Mouse (Mus musculus) cerebral cortex, adult 2 months (tissue): ENCODE results near the gene Ttc16.

Experiments
- WGBS: fragments of 180-500 bp; shearing (Covaris S2); methylation state at CpG from one replicate; pipeline ENCODE4 v1.1.7; 2018; 5-methylcytosine and 5-hydroxymethylcytosine counted together

Ttc16 gene

GRCm38 (mm10) chr2:32779714-32780113 is 4.3 kb upstream of the Ttc16 start:
- 90% methylated on average over 6 of the region's 6 CpGs for WGBS

- 13% methylated on average over 8 of the region's 8 CpGs for WGBS
Measured at GRCm38 (mm10) chr2:32779131-32779530, 3.7 kb upstream of the Ttc16 start.

DNA sequence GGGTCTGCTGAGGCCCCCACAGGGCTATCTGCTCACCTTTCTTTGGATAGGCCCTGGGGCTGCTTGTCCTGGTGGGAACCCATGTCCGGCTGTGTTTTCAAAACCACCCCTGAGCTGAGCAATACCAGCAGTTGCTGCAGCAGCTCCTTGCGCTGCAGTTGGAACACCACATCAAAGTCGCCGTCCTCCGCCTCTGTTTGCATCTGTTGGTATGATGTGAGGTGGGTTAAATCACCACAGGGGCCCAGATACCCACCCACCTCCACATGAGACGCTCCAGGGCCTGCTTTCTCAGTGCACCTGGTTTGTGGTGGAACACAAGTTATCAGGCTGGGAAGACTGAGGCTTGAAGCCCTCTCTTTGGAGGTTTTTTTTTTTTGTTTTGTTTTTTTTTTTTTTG is 2.6 kb upstream of the Ttc16 start:
- WGBS: 95% methylated on average over 6 of the region's 6 CpGs

DNA sequence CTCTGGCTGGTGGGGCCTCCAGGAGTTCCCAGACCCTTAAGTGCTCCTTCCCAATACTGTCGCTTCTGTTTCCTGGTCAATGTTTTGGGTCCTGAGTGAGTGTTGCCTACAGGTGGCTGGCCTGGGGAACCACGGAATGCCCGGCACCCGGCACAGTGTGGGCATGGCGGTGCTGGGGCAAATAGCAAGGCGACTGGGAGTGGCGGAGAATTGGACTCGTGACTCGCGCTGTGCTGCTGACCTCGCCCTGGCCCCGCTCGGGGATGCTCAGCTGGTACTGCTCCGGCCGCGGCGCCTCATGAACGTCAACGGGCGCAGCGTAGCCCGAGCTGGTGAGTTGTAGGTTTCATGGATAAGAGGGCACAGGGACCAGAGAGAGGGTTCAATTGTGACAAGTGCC is 759 bp upstream of the Ttc16 start:
- WGBS: 31% methylated on average over 22 of the region's 22 CpGs

DNA sequence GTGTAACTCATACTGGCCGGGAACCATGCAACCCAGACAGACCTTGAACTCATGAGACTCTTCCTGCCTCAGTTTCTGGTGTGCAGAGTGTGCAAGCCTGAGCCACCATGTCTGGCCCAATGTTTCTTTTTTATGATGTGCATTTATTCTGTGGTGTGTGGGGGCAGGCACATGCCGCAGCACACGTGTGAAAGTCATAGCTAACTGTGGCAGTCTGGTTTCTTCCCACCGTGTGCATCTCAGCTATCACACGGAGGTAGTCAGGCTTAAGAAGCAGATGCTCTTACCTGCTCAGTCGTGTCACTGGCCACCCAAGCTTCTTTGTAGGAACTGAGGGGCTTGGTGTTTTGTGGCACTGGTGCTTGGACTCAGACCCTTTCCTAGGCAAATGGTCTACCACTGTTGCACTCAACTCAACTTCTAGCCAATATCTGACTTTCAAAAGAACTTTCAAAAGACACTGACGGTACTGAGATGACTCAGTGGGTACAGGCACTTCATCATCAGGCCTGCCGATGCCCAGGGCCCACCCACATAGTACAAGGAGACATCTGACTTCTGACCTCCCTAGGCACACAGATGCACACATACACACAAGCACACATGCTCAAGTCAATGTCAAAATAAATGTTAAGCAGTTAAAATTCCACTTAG is 2.7 kb downstream of the Ttc16 start:
- WGBS: 68% methylated on average over 8 of the region's 8 CpGs

- WGBS: 50% methylated on average over 12 of the region's 12 CpGs
Measured at GRCm38 (mm10) chr2:32771886-32772285, 3.5 kb downstream of the Ttc16 start.

- WGBS: 73% methylated on average over 5 of the region's 5 CpGs
Measured at GRCm38 (mm10) chr2:32769327-32770085, 5.9 kb downstream of the Ttc16 start.

DNA sequence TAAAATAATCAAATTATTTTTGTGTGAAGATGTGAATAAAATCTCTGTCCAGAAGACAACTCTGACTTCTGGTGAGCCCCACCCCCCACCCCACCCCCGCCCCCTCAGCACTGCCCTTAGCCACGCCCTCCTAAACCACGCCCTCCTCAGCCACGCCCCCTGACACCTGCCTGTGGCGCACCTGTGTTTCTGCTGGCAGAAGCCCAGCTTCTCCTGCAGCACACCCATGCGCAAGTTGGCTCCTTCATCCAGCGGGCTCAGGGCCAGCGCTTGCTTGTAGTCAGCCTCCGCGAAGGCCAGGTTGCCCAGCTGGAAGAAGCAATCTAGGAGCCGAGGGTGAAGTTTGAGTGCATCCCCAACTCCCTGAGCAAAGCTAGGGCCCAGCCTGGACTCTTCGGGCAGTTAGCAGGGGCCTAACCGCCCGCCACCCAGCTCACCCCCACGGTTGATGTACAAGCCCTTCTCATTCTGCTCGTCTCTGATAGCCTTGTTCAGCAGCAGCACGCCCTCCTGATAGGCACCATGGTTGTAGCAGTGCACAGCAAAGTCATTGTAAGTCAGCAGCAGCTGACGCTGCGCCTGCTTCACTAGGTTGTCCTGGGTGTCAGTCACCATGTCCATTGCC is 6.7 kb downstream of the Ttc16 start:
- WGBS: 60% methylated on average over 19 of the region's 19 CpGs

- WGBS: 86% methylated on average over 12 of the region's 12 CpGs
Measured at GRCm38 (mm10) chr2:32767241-32767640, 8.2 kb downstream of the Ttc16 start.

- WGBS: 48% methylated on average over 3 of the region's 3 CpGs
Measured at GRCm38 (mm10) chr2:32763353-32763752, 12.1 kb downstream of the Ttc16 start.

DNA sequence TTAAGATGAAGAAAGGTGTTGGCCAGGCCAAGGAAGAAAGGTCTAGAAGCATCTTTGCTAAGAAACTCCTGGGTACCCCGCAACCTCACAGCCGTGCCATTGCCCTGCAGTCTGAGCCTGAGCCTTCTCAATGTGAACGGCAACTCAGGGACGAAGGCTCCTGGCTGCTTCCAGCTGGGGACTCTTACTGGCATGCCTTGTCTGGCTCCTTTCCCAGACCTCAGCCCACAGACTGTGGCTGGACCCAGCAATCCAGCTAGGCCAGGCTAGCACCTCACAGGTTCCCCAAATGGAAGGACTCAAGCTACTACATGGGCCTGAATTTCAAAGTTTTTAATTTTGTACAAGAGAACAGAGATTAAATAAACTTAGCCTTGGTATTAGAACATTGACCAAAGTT is 13.6 kb downstream of the Ttc16 start:
- WGBS: 47% methylated on average over 4 of the region's 4 CpGs

GRCm38 (mm10) chr2:32761361-32761760 is 14.1 kb downstream of the Ttc16 start:
- WGBS: 79% methylated on average over 14 of the region's 14 CpGs

DNA sequence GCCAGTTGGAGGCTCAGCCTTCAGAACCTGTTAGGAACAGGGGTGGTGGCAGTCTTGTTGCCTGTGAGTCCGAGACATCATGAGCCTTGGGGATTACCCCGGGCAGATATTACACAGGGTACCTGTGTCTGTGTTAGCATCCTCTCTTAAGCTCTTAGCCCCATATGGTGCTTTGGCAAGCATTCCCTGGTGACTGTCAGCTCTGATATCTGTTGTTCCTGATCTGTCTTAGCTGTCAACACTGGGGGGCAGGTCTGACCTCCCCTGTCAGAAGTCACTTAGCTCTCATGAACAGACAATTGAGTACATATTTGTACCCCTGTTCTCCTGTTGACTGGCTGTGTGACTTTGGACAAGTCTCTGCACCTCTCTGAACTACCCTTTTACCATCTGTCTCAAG is 16.4 kb downstream of the Ttc16 start:
- 81% methylated on average over 2 of the region's 2 CpGs for WGBS

GRCm38 (mm10) chr2:32758503-32758902 is 16.9 kb downstream of the Ttc16 start:
- WGBS: 80% methylated on average over 8 of the region's 8 CpGs

DNA sequence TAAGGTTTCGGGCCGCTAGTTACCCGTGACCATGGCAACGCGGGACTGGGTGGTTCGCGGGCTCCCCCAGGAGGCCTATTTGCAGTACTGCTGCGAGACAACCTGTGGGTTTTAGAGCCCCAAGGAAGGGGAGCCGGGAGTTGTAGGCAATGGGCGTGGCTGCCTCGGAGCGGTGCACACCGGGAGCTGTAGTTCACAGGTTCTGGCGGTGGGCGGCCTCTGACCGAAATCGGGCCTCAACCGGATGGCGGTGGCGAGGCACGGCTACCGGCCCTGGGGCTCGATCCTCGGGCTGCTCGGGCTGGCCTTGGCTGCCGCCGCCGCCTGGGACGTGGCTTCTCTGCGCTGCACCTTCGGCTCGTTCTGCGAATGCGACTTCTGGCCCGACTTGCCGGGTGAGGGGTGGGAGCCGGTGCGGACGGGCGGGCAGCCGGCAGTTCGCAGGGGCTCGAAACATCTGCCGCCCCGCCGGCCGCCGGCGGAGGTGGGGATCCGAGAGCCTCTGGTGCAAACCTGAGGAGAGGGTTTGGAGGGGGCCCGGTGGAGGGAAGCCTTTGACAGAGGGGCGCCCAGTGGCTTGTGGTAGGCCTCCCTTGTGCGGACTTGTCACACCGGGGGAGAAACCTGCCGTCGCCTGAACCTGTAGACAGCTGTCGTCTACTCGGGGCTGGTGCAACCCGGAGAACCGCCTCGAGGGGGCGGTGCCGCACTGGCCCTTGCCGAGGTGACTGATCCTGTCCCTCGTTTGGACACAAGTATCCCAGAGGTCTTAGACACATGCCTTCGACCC is 18.2 kb downstream of the Ttc16 start, which contains the start of gene Tor2a:
TSS of gene Tor2a (plus strand) at position 179 of the 790 bp plus-strand sequence.
- WGBS: under 1% methylated on average over 66 of the region's 66 CpGs

- 34% methylated on average over 6 of the region's 6 CpGs for WGBS
Measured at GRCm38 (mm10) chr2:32756674-32757055, 18.8 kb downstream of the Ttc16 start.

DNA sequence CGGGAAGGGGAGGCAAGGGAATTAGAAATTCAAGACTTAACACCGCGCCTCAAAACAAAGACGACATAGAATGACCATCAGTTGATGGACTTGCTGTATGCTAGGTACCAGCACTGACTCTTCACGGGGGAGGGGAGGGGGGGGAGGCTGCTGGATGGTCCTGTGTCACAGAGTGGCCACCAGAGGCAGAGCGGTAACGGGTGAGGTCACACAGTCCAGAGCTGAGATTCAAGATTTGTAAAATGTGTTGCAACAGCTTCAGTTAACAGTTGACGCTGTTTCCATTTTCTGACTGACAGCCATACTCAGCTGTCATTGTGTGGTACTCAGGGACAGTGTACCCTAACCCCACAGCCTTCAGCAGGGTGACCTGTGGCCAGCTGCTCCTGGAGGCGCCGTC is 23.3 kb downstream of the Ttc16 start:
- 67% methylated on average over 10 of the region's 10 CpGs for WGBS

DNA sequence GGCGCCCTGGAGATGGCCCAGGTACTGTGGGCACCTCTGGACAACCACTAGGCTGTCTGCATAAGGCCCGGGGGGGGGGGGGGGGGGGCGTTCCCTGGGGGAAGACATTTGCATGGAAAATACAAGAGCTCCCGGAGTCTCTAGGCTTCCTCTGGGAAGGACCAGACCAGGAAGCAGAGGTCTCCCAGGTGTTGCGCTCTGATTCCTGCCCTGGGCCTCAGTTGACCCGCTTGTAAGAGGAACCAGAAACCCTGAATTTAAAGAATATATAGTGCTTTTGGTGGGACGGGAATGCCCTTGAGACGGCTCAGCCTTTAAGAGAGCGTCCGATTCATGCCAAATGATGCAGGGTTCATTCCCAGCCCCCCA is 23.8 kb downstream of the Ttc16 start:
- WGBS: 44% methylated on average over 10 of the region's 10 CpGs

DNA sequence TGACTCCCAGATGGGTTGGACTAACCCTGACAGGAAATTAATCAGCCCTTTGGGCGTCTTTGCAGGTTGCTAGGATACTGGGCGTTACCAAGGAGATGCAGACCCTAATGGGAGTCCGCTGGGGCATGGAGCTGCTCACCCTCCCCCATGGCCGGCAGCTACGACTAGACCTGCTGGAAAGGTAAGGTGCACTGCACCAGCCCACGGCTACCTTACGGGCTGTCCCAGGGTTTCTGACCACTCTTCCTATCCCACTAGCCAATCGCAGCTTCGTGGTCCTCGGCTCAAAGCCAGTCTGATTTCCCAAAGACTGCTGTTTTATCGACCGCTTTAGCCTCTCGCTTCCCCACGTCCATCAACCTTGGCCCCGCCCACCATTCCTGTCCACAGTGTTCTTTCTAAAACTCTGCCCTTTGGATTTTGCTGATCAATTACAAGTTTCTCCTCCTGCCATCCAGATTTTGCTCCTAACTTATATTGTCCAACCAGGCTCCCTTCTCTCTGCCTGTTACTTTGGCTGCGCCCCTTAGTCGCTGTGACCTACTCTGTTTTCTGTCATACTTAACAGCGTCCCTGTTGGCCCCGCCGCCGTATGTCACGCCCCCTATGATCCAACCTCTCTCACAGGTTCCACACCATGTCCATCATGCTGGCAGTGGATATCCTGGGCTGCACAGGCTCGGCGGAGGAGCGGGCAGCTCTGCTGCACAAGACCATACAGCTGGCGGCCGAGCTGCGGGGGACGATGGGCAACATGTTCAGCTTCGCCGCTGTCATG is 24.4 kb downstream of the Ttc16 start:
- 53% methylated on average over 31 of the region's 31 CpGs for WGBS

GRCm38 (mm10) chr2:32750199-32750598 is 25.2 kb downstream of the Ttc16 start:
- WGBS: 77% methylated on average over 7 of the region's 7 CpGs

GRCm38 (mm10) chr2:32749082-32749481 is 26.4 kb downstream of the Ttc16 start:
- WGBS: 92% methylated on average over 16 of the region's 16 CpGs
